Mouse (Mus musculus) neural tube, embryonic 15.5 days (tissue): ENCODE measurements around the gene Cyp4f39. TPM values are rescaled to one million over a fixed set of nuclear protein-coding genes. Genes with fewer than 3 reads are reported as not detected.
"Not testable (repeated sequence)": the region's sequence is repeated elsewhere in the genome, so short reads cannot be mapped to it uniquely, and the experiment has no call there.

Experiments
- ATAC-seq: fragments of 200-750 bp; cut with Nextera tagmentation; 2 replicates; pipeline ENCODE4 v1.8.0; 2017; ENCODE audit warnings: mild to moderate bottlenecking, moderate TSS enrichment, moderate library complexity; ENCODE audit not compliant: low FRiP score
- H3K27ac ChIP-seq: fragments of 300-500 bp; sonication (generic); replicated peaks from 2 replicates; pipeline ENCODE4 v1.5.1; 2015; ENCODE audit warnings: mild to moderate bottlenecking, inconsistent platforms
- H3K27me3 ChIP-seq: fragments of 300-500 bp; sonication (generic); replicated peaks from 2 replicates; pipeline ENCODE4 v1.6.1; 2015; ENCODE audit warnings: inconsistent platforms
- H3K36me3 ChIP-seq: fragments of 300-500 bp; sonication (generic); 2 replicates; pipeline ENCODE4 v1.6.1; 2015; ENCODE audit warnings: inconsistent platforms
- H3K4me1 ChIP-seq: fragments of 300-500 bp; sonication (generic); 2 replicates; pipeline ENCODE4 v1.6.1; 2015; ENCODE audit warnings: inconsistent platforms
- H3K4me2 ChIP-seq: fragments of 300-500 bp; sonication (generic); 2 replicates; pipeline ENCODE4 v1.6.1; 2015; ENCODE audit warnings: inconsistent platforms, mild to moderate bottlenecking, moderate library complexity
- H3K4me3 ChIP-seq: fragments of 300-500 bp; sonication (generic); replicated peaks from 2 replicates; pipeline ENCODE4 v1.5.1; 2015; ENCODE audit warnings: mild to moderate bottlenecking, inconsistent platforms
- H3K9ac ChIP-seq: fragments of 300-500 bp; sonication (generic); replicated peaks from 2 replicates; pipeline ENCODE4 v1.6.1; 2015; ENCODE audit warnings: mild to moderate bottlenecking, inconsistent platforms
- H3K9me3 ChIP-seq: fragments of 300-500 bp; sonication (generic); replicated peaks from 2 replicates; pipeline ENCODE4 v1.6.1; 2016; ENCODE audit warnings: inconsistent platforms
- WGBS: fragments of 180-500 bp; shearing (Covaris S2); methylation state at CpG from one replicate; pipeline ENCODE4 v1.1.7; 2015; ENCODE audit warnings: mixed read lengths; 5-methylcytosine and 5-hydroxymethylcytosine counted together
- polyA plus RNA-seq: library from polyadenylated mRNA; unstranded; fragments of >200 nt; fragmentation: Nextera tagmentation; extraction: Ambion mirVana; gene quantifications from 2 replicates; pipeline ENCODE4 v1.2.1, GENCODE M21; 2015

The Cyp4f39 gene
- polyA plus RNA-seq, 1 experiment from 2014 or later: 0.74 TPM

- peaks cover 14% of the 10 kb centered on the region for H3K4me1 ChIP-seq
- H3K9ac ChIP-seq: no peak overlapping the region
- no peaks in the 10 kb centered on the region for H3K27me3 ChIP-seq
- no peak overlapping the region for H3K4me3 ChIP-seq
- 89% methylated on average over 6 of the region's 6 CpGs for WGBS
- no peaks in the 10 kb centered on the region for H3K9me3 ChIP-seq
- H3K36me3 ChIP-seq: no peaks in the 10 kb centered on the region
- no peak overlapping the region for H3K27ac ChIP-seq
- no peak overlapping the region for H3K4me2 ChIP-seq
- ATAC-seq: no peak
Measured at GRCm38 (mm10) chr17:32534068-32534467, 81.5 kb downstream of the Cyp4f39 start.

- 10% methylated on average over 5 of the region's 5 CpGs for WGBS
- H3K4me1 ChIP-seq: peaks cover 14% of the 10 kb centered on the region
- H3K9me3 ChIP-seq, H3K36me3 ChIP-seq, H3K27me3 ChIP-seq: not testable (repeated sequence)
- ATAC-seq: peak; percentile 94
- peak within 1 kb of the TSS; percentile 42 for H3K9ac ChIP-seq
- H3K4me2 ChIP-seq: peak within 1 kb of the TSS; percentile 67
- H3K4me3 ChIP-seq: peak within 1 kb of the TSS; percentile 47
- H3K27ac ChIP-seq: peak within 1 kb of the TSS; percentile 28; the same call in 1 of the 2 replicates
Measured at GRCm38 (mm10) chr17:32536051-32536866, 83.7 kb downstream of the Cyp4f39 start, which contains the start of gene Cyp4f16. Cyp4f16 (plus strand) TSS chr17:32536558.

- Histone ChIP-seq H3K9ac (peak overlapping the region; percentile 42), H3K27ac (peak overlapping the region; percentile 28; the same call in 1 of the 2 replicates), H3K27me3 (no peaks in the 10 kb centered on the region), H3K4me2 (peak overlapping the region; percentile 67), H3K9me3 (no peaks in the 10 kb centered on the region), H3K4me3 (peak overlapping the region; percentile 47), H3K4me1 (peaks cover 14% of the 10 kb centered on the region), H3K36me3 (no peaks in the 10 kb centered on the region)
- WGBS: 63% methylated on average over 5 of the region's 5 CpGs
- no peak for ATAC-seq
Measured at GRCm38 (mm10) chr17:32536867-32537250, 84.3 kb downstream of the Cyp4f39 start.

Other genes with a start within 250 kb of the Cyp4f39 start
- 73.9 and 84.4 TPM in 2 replicates for gene Brd4, start 168.0 kb upstream of the Cyp4f39 start, polyA plus RNA-seq
- 100 and 101 TPM in 2 replicates for gene Akap8, start 131.5 kb upstream of the Cyp4f39 start, polyA plus RNA-seq
- 146 and 170 TPM in 2 replicates for gene Akap8l, start 102.1 kb upstream of the Cyp4f39 start, polyA plus RNA-seq
- 34.0 and 34.3 TPM in 2 replicates for gene Wiz, start 63.3 kb upstream of the Cyp4f39 start, polyA plus RNA-seq
- 0.55 and 11.3 TPM in 2 replicates for gene Rasal3, start 49.1 kb upstream of the Cyp4f39 start, polyA plus RNA-seq
- gene Pglyrp2, start 28.6 kb upstream of the Cyp4f39 start, polyA plus RNA-seq: 4.0 TPM in 1 of 2 replicates, not detected in the other
- gene Cyp4f17, start 53.3 kb downstream of the Cyp4f39 start, polyA plus RNA-seq: 10.8 and 12.4 TPM in 2 replicates
- gene Cyp4f16, start 83.8 kb downstream of the Cyp4f39 start, polyA plus RNA-seq: 19.1 and 19.4 TPM in 2 replicates
- gene Cyp4f37, start 168.6 kb downstream of the Cyp4f39 start, polyA plus RNA-seq: 1.1 TPM in 1 of 2 replicates, not detected in the other
- 0.10 and 1.3 TPM in 2 replicates for gene Cyp4f40, start 206.2 kb downstream of the Cyp4f39 start, polyA plus RNA-seq
- gene Cyp4f15, start 232.9 kb downstream of the Cyp4f39 start, polyA plus RNA-seq: 1.4 and 1.5 TPM in 2 replicates